Mouse (Mus musculus) left cerebral cortex, postnatal 36 days (tissue): ENCODE measurements around the gene Thrsp. TPM values are rescaled to one million over a fixed set of nuclear protein-coding genes. Genes with fewer than 3 reads are reported as not detected.
"Not testable (repeated sequence)": the region's sequence is repeated elsewhere in the genome, so short reads cannot be mapped to it uniquely, and the experiment has no call there.

Experiments
- DNase-seq, 2 experiments: peaks; one replicate each; pipeline ENCODE4 v3.0.0; 2021 to 2022; ENCODE audit warnings: low spot score in 2 of 2, mixed read lengths in 1 of 2
- intact Hi-C: fragments of 180-260 bp; cut with DNase I; formaldehyde crosslinking; loops from one replicate; pipeline ENCODE4 v1.15.1; 2025
- total RNA-seq, 2 experiments: library from RNA; stranded (reverse); gene quantifications; 2 replicates each; pipeline ENCODE4 v1.2.3; 2021

Gene Thrsp
- 10 to 100 TPM; 18.7 to 23.4 TPM for total RNA-seq

GRCm38 (mm10) chr7:97416906-97417777 is at the start of gene Thrsp:
Gene Thrsp (minus strand): TSS chr7:97417730.
- DNase-seq, result peak; percentile 61 to 69
- intact Hi-C loops, result no loop called here

DNA sequence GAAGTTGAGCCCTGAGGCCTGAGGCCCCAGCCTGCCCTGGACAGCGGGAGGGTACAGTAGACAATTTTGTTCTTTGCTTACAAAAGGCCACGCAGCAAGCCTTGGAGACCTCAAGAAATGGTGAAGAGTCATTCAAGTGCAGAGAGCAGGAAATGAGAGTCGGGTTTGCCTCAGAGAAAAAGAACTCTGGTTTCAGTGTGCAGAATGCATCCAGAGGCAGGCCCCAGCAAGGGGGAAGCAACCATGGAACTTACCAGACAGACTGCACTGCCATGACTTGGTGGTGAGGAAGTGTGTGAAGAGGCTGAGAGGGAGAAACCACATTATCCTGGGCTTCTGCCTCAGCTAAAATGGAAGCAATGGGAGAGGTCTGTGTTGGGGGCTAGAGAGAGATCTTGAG is 38.0 kb upstream of the Thrsp start:
- intact Hi-C loops, result no loop called here
- DNase-seq, result no peak

DNA sequence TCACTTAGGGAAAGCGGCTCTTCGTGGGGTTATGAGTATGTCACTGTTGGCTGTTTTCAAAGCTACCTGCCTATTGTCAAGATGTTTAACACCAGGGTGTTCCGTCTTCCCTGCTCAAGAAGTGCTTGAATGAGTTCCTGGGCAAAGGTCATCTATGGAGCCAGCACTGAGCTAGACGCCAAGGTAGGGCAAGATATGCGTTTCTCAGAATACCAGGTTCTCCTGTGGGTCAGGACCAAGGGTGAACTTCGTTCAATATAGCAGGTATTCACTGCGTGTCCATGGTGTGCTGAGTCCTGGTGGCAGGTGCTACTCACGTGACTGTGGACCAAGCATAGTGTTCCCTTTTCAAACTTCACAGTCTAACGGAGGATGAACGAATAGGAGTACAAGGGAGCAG is 37.3 kb upstream of the Thrsp start:
- DNase-seq, result no peak
- intact Hi-C loops, result no loop called here

GRCm38 (mm10) chr7:97453141-97453921 is 35.8 kb upstream of the Thrsp start:
- no peak for DNase-seq

DNA sequence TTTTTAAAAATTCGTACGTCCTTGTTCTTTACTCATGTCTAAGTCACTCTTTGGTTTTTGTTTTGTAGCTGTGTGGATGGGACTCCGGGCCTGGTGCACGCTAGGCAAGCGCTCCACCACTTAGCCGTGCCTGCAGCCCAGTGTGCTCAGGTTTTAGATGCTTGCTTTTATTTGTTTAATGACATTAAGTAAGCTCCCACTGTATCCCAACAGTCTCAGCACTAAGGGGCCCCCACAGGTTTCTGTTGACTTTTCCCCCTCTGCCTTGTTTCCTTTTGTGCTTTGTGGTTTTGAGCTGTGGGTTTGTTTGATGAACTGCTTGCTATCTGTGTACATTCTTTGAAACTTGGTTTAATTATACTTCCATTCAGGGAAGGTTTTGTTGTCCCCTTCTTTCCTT is 34.7 kb upstream of the Thrsp start:
- intact Hi-C loops, result no loop called here
- DNase-seq, result no peak

More at GRCm38 (mm10) chr7:97453141-97453921, 35.8 kb upstream of the Thrsp start:
- intact Hi-C loops, result no loop called here

DNA sequence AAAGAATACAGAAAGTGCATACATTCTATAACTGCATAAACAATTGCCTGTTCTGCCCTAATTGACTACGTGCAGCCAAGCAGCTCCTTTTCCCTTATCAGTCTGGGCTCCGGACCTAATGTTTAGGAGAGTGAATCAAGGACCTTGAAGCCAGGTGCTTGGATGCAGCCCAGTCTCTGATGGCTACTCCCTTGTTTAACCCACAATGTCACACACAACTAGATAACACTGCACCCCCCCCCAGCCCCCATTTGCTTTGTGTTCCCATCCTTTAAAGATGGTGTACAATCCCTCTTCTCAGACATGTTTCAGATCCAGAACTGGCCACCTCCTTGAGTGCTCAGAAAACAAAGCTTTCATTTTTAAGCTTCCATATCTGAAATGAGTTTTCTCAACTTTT is 33.5 kb upstream of the Thrsp start, which contains the start of gene Kctd14:
TSS of gene Kctd14 (plus strand) at position 301 of the 400 bp plus-strand sequence.
- intact Hi-C loops, DNase-seq: not testable (repeated sequence)

- intact Hi-C loops, result no loop called here
- DNase-seq, result peak in 1 of 2 experiments; percentile 18
Observed at GRCm38 (mm10) chr7:97447050-97447531, 29.6 kb upstream of the Thrsp start.

DNA sequence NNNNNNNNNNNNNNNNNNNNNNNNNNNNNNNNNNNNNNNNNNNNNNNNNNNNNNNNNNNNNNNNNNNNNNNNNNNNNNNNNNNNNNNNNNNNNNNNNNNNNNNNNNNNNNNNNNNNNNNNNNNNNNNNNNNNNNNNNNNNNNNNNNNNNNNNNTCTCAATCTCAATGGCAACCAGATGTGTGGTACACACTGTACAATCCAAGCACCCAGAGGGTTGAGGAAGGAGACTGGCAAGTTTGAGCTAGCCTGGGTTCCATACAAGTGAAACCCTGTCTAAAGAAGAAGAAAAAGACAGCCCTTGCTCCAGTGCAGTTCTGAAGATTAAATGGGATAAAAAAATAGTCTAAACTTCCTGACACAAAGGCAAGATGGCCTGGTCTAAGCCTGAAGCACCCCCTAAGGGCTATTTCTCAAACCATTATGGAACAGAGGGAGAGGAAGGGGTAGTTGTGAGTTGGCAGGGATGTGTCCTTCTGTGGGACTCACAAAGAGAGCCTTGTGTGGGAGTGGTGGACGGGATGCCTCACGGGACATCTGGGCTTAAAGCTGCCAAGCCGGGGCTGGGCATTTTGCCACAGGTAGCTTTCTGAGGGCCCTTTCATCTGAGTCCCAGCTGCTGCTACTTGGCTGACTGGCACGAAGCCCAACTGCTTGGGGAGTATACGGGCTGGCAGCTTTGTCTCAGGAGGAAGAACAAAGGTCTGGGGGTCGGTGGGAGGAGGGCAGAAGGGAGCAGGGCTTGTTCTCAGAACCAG is 28.8 kb upstream of the Thrsp start:
- intact Hi-C loops, result no loop called here
- DNase-seq, result peak; percentile 84 to 89

DNA sequence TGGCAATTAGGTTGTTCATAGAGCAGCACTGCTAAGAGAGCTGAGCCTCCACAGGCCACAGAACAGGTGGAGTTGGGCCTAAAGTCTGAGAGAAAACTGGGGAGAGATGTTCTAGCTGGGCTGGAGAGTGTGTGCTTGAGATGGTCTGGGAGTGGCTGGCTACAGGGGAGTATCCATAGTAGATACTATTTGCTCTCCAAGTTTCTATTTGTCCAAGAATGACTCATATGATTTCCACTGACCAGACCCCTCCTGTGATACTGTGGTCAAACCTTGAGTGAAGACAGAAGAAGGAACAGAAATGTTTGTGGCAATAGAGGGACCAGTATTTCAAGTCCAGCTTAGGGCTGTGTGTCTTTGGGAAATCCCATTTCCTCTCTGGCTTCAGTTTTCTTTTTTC is 21.5 kb upstream of the Thrsp start:
- intact Hi-C loops, result no loop called here
- no peak for DNase-seq

DNA sequence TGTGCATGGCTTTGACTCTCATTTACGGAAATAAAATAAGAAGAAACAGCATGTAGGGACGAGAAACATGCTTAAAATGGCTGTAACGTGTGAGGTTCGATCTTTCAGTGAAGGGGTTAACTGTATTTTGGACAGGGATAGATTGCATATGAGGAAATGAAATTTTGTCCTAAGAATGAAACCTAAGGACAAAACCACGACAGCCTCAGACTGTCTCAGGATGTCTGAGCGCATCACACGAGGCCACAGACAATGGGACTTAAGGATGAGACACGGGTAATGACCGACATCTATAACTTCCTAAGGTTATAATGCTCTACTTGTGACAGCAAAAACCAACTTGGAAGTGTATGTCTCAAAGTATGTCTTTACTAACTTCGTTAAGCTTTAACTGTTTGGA is 17.0 kb upstream of the Thrsp start:
- DNase-seq, result no peak

GRCm38 (mm10) chr7:97433517-97433916 is 16.0 kb upstream of the Thrsp start:
- intact Hi-C loops, DNase-seq: not testable (repeated sequence)

More for the DNA sequence above, 17.0 kb upstream of the Thrsp start:
- intact Hi-C loops, result no loop called here

GRCm38 (mm10) chr7:97429705-97430104 is 12.2 kb upstream of the Thrsp start:
- DNase-seq, result no peak

GRCm38 (mm10) chr7:97427778-97428420 is 10.4 kb upstream of the Thrsp start:
- no peak for DNase-seq
- intact Hi-C loops, result loop anchor here (5.0 to 10.0 kb wide), 2 partner anchors 54 to 247 kb away; partner anchors contain the start of gene Ints4

More at GRCm38 (mm10) chr7:97429705-97430104, 12.2 kb upstream of the Thrsp start:
- intact Hi-C loops, result loop anchor here (5.0 to 10.0 kb wide), 2 partner anchors 53 to 245 kb away; partner anchors contain the start of gene Ints4

DNA sequence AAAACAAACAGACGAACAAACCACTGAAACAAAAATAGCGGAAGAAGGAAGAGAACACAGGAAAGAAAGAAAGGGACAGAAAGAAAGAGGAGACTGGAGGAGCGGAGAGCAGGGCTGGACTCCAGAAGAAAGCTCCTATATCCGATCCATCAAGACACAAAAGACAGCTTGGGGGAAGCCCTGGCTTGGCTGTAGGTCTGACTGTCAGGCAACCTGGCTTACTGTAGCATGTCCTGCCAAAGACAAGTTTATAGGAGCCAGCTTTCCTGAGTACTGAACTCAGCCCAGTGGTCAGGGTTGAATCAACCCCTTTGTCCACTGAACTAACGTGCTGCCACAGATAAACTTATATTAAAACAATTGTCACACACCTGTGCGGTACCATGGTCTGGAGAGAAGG is 9.8 kb upstream of the Thrsp start:
- intact Hi-C loops, result loop anchor here (5.0 to 10.0 kb wide), 2 partner anchors 55 to 248 kb away; partner anchors contain the start of gene Ints4
- no peak for DNase-seq

DNA sequence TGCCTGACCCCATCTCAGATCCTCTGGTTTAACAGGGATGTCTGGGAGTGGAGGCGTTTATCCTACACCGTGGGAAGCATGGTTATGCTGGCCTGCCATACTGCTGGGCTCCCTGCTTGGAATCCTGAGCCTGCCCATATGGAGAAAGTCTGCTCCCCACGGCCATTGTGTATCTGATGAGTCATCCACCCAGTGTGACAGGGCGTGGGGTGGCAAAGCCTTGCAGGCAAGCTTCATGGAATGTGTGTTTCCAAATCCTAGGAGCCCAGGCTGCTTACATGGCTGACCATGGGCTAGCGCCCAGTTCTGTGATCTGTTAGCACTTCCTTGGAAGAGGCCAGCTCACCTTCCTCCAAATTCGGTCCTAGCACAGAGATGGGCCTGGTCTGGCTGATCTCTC is 9.0 kb upstream of the Thrsp start:
- DNase-seq, result no peak
- intact Hi-C loops, result loop anchor here (5.0 to 10.0 kb wide), 2 partner anchors 56 to 248 kb away; partner anchors contain the start of gene Ints4

GRCm38 (mm10) chr7:97424621-97425245 is 7.2 kb upstream of the Thrsp start:
- peak; percentile 66 to 80 for DNase-seq
- intact Hi-C loops, result loop anchor here (1.0 to 10.0 kb wide), 3 partner anchors 58 to 250 kb away; partner anchors contain the start of genes Aamdc, Ints4 and Rsf1

GRCm38 (mm10) chr7:97423754-97424153 is 6.2 kb upstream of the Thrsp start:
- intact Hi-C loops, result loop anchor here (10.0 kb wide), 1 partner anchor 251 kb away; no protein-coding TSS in a partner anchor
- DNase-seq, result no peak
